Mouse (Mus musculus) cerebellum, adult 11-12 months (tissue): ENCODE measurements around the gene Scaper.

Source experiments
- DNase-seq: peaks from one replicate; pipeline ENCODE4 v3.0.0; 2022

Gene Scaper

DNA sequence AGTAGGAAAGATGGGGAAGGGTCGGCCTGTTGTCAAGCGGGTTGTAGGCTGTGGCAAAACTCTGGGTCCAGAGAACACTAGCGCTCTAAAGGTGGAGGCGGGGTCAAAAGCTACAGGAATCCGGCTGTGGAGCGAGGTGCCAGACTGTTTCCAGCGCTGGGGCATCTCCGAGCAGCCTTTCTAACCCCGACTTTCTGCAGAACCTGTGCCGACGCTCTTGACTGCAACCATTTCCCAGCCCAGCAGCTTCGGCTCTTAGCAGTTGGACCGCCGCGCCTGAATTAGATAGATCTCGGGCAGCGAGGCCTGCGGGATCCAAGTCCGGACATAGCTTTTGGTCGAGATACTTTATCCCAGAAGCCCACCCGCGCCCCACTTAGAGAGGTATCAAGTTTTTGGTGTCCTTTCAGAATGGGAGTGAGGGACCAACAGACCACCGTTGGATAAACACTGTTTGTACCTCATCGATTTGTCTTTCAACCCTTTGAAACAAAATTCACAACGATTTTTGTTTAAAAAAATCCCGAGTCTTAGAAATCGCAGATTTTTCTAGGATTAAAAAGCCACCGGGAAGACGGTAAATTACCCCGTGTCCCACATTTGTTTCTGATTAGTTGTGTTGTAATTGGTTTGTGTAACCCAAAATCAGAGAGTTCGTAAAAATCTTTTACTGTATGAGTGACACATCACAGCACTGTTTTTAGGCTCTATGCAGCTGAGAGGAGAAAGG, 398.1 kb downstream of the Scaper start:
- DNase-seq, result no peak

DNA sequence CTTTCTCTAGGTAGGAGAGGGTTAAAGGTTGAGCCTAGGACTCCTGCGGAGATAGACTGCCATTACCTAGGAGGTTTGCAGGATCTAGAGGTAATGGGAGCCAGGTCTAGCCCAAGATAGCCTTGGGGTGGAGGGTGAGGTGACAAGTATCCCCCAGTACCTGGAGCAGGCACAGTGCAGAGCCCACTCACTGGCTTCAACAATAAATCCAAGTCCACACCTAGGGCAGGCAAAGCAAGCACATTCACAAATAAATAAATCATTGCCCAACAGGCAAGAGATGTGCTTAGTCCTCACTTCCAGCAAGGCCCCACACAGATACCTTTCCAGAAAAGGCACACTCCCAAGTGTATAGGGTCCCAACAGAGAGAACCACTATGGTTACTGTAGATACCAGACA, 398.9 kb downstream of the Scaper start:
- DNase-seq, result no peak

DNA sequence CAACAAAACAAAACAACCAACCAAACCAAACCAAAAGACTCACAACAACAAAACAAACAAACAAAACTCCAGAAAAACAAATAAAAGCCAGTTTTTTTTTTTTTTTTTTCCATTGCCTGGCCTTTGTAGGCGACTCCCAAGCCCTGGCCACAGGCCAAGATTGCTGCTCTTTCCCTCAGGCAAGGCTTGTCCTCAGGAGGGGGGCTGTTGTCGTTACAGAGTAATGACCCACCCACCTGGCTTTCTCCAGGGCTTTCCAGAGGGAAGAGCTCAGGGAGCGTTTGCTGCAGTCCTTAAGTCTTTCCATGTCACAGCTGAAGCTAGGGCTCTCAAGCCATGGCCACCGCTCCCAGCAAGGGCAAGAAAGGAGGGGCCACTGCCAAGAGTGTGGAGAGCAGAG, 399.5 kb downstream of the Scaper start, which contains the start of gene Isl2:
Isl2 (plus strand) TSS at position 296 of the 400 bp plus-strand sequence.
- peak; percentile 22 for DNase-seq

DNA sequence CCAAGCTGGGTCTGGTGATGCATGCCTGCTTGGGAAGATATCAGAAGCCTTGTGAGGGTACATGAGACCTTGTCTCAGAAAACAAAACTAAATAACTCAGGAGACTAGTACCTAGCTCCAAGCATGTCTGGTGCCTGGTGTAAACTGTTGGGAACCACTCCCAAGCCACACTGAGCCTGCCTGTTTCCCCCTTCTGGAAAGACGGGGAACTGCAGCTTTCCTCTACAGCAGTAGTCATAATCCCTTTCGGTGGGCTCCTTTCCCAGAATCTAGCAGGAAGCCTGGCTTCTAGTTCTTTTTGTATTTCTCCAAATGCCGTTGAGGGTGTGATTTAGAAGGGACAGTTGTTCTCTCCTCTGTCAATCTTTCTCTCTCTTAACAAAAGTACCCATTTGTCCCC, 402.0 kb downstream of the Scaper start:
- DNase-seq, result peak; percentile 21

DNA sequence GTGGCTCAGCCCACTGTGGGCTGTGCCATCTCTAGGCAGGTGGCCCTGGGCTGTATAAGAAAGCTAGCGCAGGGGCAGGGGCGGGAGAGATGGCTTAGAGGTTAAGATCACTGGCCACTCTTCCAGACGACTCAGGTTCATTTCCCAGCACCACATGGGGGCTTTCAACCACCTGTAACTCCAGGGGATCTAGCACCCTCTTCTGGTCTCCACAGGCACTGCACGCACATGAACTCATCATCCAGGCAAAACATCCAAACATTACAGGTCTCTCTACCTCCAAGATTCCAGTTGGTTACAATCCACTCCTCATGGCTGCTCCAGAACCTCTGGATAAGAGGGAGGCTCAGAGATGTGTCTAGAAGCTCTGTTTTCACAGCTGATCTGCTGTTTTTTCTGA, 412.2 kb downstream of the Scaper start:
- no peak for DNase-seq

DNA sequence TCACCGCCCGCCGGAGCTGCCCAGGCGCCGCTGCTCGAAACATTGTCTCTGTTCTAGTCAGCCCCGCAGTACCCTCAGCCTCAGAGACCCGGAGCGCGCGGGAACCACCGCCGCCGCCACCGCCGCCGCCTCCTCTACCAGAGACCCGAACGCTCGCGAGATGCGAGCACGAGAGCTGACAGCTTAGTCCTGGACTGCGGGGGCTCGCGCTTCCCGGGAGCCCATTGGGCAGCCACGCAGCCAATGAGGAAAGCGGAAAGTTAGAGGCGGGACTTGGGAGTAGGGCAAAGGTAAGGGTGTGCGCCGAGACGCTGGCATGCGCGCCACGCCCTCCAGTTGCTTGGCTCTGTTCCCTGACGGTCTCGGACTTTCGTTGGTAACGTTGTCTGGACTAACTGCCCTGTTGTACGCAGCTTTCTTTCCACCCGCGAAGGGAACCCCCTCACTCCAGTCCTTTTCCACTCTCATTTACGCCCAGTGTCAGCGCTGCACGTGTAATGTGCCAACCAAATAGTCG, 425.8 kb downstream of the Scaper start, which contains the start of gene Etfa:
Etfa (minus strand) TSS at position 217 of the 517 bp plus-strand sequence.
- DNase-seq, result peak; percentile 93

DNA sequence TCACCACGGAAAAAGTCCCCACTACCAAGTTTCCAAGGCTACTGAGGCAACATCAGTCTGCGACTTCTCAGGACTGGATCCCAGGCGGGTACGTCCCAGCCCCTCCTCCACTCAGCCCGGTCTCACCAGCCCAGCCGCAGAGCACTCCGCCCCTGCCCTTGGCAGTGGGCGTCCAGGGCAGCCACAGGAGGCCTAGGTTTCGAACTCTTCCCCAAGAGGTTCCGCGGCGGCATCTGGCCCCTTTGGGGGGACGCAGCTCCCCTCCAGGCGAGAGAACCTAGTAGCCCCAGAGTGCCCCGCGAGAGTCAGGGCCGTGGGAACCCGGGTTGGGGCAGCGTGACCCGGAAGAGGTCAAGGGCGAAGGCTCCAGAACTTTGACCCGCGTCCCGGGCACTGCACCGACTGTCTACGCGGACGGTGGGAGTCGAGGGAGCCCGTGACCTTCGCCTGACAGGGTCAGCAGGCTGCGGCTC, 426.4 kb downstream of the Scaper start:
- DNase-seq, result no peak

DNA sequence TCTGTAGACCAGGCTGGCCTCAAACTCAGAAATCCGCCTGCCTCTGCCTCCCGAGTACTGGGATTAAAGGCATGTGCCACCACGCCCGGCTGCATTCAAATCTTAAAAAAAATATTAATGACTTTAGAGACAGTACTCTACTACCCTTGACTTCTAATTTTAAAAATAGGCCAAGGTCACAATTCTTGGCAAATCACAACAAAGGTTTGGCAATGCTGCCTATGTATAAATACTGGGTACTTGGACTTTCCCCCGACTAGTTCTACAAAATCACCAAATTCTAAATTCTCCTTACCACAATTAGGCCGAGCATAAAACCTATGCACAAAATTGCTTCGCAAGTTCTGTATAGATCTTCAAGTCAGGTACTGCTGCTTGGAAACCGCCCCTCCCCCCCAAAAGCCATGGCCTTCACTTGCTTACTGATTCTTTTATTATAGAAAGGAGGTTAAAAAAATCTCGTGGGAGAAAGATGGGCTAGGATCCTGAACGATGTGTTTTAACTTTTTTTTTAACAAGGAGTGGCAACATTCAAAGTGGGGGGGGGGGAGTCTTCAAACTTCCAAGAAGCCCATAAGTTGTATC, 427.2 kb downstream of the Scaper start:
- no peak for DNase-seq

DNA sequence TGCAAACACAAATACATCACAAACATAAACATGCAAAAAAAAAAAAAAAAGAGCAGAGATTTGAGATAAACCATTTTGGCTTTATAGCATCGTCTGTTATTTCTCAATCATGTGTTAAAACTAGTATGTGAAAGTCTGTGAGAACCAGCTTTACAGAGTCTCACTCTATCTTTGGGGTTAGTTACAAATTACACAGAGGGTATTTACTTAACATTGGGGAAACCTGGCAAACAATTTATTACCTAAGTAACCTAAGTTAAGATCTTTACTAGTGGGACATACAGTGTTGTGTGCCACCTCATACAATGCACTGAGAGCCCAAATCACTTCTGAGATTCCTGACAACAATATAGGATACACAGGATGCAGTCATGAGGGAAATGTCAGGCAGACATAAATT, 428.2 kb downstream of the Scaper start:
- no peak for DNase-seq

DNA sequence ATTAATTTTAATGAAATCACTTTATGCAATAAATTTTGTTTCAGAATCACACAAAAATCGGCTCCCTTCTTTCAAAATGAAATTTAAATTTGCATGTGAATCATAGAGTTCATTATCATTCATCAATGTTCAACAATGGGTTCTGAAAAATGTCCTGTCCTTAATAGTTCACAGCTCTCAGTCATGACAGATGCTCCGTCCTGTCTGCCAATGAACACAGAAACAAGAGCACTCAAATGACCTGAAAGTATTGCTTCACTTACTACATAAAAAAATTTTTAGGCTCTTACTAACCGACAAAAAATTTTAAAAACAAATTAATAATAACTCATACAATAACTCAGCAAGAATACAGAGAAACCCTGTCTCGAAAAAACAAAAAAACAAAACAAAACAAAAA, 429.2 kb downstream of the Scaper start:
- DNase-seq, result no peak

DNA sequence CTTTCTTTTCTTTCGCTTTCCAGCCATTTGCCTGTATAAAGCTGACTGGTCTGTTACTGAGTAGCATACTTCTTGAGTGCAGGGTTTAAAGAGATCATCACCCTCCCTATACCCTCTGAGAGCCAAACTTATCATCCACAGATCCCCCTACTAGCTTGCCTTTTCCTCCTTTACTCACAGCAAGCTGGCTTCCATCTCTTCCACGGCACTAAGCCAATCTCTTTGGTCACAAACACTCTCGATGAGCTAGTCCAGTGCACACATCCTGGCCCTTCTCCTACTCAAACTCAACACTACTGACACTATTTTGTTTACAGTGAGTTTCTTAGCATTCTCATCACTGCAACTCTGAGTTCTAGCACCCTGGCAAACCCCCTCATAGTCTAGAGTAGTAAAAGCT, 430.0 kb downstream of the Scaper start:
- no peak for DNase-seq
